Mouse (Mus musculus) natural killer cell, adult 2 months (primary cell): ENCODE data around the gene Cdh8.

ENCODE experiments used
- DNase-seq, 2 experiments: peaks; one replicate each; pipeline ENCODE4 v3.0.0; 2022; ENCODE audit warnings: low spot score in 2 of 2

Cdh8 gene

DNA sequence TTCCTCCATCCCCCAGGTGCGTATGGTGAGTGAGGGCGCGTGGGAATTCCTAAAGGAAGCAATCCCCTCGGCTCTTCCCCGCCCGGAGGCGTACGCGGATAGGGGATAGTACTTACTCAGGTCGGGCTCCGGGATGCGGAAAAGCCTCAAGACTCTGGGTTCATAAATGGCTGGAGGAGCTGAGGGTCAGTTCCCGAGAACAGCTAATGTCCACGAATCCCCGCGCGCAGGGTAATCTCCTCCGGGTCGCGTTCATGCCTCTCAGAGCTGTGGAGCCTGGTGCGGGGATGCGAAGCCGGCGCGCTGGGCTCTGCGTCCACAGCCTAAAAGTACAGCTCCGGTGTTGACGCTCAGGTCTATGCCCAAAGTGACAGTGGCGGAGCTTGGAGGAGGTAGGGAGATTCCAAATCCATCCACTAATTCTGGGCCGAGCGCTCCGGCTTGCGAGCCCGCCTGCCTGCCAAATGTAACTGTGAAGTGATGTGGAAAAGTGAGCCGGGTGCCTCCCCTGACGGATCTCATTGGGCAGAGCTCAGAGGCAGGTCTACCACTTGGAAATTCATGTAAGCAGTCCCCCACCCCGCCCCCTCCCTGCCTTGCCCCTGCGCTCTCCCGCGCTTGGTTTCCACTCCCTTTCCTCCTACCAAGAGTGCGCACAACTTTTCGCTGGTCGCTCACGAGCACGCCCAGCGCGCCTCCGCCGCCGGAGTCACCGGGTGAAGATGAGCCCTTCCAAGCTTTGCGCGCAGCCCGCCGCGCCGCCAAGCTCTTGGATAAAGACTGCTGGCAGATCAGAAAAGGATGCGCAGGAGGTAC, at the start of gene Cdh8:
Gene Cdh8, minus strand, starts transcription at position 506 of the 816 bp plus-strand sequence.
- no peak for DNase-seq

DNA sequence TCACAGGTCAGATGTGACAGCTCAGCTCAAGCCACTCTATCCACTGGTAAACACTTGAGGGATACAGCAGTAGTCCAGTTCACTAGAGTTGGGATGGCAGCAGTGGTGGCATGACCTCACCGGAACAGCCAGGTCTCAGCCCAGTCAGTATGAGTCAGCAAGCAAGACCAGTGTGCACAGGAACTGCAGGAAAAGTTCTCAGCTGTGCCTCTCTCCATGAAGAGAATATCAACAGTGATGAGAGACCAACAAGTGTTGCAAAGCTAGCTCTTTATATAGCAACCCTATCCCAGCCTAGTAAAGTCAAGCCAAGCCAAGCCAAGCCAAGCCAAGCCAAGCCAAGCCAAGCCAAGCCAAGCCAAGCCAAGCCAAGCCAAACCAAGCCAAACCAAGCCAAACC, 30.2 kb upstream of the Cdh8 start:
- DNase-seq, result no peak

DNA sequence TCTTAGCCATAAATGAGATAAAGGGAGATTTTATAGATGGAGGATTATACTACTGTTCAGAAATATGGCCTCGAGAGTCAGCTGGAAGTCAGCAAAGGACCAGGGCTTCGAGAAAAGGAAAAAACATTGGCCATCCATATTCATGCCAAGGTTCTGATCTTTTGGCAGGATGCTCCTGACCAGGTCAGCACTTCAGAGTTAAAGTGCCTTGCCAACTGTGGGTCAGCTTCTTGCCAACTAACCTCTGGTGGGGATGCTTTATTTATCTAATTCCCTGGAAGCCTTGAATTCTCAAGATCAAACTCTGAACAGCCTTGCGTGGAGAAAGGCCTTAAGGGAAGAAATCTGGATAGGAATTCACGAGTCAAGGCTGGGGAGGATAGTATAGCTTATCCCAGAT, 9.6 kb upstream of the Cdh8 start:
- DNase-seq, result no peak

DNA sequence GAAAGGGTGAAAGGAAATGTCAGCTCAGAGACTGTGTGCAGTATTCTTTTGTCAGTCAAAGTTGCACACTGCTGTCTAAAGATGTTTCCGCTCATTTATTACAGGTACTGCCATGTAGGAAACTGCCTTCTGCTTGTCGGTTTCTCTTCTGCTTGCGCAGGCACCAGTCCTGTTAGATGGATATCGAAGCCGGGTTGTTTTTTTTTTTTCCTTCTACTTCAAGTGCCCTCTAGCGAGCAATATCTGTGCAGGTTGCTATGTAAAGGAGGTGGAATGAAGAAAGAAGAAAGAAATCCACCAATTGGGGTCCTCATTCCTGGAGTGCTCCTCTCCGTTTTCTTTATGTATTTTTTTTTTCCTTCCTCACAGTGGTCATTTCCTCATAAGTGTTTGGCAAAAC, 5.2 kb upstream of the Cdh8 start:
- DNase-seq, result no peak

DNA sequence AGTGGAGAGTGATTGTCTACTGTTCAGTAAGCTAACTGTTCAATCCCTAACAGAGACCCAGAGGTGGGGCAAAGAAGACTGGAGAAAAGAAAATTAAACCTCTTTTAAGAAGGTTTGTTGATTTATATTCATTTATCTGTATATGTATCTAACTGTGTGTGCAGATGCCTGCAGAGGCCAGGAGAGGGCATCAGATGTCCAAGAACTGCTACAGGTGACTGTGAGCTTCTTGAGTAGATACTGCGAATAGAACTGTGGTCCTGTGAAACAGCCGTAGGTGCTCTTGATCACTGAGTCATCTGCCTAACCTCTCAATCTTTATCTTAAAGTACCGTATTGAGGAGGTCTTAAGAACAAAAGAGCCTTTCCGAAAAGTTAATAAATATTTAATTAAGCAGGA, 3.5 kb upstream of the Cdh8 start:
- no peak for DNase-seq

DNA sequence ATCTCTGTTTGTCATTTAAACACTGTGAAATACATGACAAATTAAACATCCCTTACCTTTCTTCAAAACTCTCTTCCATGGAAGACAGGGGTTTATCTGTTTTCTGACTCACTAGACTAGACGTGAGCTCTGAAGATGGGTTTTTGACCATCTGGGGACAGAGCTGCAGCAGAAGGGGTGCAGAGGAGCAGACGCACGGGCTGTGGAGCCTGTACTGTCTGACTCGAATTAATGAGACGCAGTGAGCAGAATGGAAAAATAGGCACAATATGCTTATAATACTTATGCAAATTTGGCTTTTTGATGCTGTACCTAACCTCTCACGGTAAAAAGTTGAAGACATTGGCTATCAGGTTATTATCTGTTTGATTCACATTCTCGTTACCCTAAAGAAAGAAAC, 1.2 kb upstream of the Cdh8 start:
- DNase-seq, result no peak

DNA sequence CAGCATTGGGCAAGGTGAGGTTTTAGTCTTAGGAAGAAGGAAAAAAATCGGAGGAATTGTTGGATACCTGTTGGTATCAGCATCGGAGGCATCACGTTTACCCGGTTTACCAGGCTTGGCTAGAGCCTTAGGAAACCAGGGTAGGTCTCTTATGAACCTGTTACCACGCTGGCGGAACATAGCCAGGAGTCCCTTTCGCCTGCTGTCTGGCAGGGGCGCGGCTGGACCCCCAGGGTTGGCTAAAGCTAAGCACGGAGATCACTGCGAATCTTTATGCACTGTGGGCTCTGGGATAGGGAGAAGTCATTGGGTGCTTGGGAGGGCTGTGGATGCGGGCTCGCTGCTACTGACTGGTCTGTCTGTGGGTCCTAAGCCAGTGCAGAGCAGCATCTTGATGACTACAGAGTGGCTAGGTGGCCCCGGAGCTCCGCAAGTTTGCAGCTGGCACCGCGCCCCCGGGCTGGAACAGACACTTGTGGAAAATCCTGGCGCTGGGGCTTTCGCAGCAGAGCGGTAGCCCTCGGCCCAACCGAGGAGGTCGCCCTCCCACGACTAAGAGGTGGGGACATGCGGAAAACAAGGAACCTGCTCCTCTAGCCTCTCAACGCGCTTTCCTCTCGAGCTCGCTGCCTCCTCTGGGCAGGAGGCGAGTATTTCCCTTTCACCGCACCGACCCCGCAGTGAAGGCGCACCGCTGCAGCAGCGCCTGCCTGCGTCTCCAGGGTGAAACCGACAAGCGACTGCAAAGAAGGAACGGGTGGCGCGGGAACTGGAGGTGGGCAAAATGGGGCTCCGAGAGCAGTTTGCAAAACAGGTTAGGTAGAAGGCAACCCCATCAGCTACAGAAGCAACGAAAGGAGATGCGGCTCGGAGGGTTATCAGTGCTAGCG, 950 bp downstream of the Cdh8 start:
- DNase-seq, result no peak

DNA sequence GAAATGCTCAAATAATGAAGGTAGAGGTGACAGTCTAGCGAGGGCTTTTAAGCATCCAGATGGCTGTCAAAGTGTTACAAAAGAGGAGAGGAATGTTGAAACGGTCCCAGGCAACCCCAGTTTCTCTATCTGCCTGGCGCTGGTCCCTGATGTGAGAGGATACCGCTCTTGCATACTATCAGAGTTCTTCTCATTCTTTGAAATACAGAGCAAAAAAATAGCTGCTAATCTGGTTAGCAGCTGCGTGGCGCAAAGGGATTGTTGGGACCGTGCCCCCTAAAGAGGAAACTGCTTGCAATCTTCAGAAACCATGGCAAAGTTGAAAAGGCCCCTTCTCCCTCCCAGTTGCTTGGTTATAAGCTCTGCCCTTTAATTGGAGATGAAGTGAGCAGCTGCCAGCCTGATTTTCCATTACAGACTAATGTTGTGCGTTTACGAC, 1.8 kb downstream of the Cdh8 start:
- DNase-seq, result no peak

DNA sequence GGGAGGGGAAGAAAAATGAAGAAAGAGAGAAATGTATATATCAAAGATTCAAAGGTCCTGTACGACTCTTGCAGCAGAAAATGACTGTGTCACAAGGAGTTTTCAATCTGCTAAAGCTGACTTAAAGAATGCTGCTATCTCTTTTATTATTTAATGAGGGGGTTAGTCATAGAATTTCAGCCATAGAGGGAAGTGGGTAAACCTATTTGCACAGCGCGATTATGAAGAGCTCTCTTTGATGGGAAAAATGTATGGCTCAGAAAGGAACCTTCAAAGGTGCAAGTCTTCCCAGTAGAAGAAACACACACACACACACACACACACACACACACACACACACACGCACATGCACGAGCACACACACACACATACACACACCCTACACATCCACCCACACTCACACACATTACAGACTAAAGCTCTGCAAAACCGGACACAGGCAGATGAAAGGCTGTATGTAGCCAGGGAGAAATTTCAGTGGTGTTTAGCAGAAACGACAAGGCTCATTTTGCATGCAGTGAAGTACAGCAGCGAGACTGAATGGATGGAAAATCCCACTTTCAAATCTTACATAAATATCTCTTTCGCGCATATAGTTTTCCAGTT, 2.3 kb downstream of the Cdh8 start:
- no peak for DNase-seq

DNA sequence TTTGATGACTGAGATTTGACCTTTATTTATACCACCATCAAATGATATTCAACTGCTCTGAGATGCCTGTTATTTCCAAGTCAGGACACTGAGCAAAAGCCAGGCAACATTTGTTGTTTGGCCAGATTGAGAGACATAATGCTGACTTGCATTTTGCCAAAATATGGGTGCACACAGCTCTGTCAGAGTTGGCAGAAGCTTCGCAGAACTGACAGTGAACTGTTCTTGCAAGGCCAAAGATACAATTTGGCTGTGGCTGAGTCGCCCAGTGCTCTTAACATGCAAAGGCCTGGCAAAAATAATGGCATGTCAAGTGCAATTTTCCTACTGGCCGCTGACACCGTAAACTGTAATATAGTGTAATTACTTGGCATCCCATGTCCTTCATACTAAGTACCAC, 22.4 kb downstream of the Cdh8 start:
- no peak for DNase-seq

DNA sequence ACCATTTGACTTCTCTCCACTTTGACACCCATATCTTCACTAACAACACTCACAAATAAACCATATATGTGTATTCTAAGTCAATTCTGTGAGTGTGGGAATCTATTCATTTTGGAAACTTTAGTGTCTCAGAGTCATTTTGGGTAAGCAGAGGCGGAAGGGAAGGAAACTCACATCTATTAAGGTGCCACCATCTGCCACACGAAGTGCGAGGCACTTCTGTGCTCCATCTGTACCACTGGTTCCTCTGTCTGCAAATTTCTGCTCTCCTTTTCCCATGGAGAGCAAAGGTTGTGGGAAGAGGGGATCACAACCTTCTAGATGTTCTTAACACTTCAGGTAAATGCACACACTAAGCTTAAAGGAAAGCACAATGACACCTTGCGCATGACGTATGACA, 46.2 kb downstream of the Cdh8 start:
- no peak for DNase-seq

DNA sequence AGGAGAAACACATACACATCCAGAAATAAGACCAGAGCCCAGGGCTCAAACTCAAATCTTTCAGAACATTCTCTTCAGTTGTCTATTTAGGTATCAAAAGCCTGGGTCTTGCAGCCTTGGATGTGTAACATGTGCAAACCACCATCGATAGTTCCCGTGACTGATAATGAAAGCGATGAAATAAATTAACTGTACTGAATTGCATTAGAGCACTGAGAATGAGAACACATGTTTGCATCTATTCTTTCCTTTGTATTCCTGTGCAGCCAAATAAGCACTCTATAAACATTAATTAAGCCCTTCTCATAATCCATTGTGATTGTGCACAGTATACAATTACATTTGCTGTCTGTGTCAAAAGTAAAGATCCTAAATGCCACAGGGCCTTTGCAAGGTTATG, 47.1 kb downstream of the Cdh8 start:
- DNase-seq, result no peak

DNA sequence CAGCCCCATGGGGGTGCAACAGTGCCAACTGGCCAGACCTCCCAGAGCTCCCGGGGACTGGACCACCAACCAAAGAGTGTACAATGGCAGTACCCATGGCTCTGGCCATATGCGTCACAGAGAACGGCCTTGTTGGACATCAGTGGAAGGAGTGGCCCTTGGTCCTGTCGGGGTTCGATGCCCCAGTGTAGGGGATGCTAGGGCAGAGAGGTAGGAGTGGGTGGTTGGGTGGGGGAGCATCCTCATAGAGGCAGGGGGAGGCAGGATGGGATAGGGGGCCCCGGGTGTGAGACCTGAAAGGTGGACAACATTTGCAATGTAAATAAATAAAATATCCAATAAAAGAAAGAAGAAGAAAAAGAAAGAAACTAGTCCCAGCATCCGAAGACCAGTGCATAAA, 47.8 kb downstream of the Cdh8 start:
- no peak for DNase-seq

DNA sequence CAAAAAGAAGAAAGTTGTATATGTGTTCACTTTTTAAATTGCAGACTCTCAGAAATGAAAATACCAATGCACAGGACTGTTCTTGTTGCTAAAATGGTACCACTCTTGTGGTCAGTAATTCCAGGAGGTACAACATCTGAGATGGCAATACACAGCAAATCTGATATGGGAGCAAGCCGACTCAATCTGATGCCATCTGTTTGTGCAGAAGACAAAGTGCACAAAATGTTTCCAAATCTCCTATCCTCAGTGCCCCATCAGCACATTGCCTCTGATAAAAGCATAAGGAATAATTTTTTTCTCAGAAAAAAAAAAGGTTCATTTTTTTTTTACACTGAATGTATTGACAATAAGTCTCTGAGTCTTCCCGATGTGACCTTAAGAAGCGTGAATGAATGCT, 62.3 kb downstream of the Cdh8 start:
- DNase-seq, result no peak

DNA sequence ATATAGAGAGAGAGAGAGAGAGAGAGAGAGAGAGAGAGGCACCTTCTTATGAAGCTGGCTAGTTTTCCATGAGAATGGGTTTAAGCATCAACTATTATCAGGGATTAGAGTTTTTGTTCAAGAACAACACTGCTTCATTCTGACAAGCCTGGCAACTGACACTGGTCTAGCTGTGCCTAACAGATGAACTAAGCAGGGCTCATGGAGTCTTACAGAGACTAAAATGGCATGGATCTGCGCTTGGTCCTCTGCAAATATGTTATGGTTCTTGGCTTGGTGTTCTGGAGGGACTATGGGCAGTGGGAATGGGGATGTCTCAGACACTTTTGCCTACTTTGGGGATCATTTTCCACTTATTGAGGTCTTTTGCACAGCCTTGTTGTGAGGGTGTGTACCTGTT, 63.0 kb downstream of the Cdh8 start:
- DNase-seq, result no peak

DNA sequence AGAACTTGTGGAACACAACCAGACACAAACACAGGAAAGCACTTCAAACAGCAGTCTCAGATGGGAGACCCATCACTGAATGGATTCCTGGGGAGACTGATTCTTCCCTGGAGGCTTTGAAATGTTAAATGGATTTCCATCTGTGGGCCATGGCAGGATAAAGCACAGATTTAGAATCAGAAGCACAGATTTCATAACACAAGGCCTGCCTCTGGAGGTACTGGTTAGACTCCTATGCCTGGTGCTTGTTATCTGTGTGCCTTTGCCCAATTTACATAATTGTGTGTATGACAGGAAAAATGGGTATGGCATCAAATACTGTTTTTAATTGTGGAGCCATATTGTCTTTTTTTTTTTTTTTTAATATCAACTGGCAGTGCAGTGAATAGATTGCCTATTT, 66.8 kb downstream of the Cdh8 start:
- DNase-seq, result no peak

DNA sequence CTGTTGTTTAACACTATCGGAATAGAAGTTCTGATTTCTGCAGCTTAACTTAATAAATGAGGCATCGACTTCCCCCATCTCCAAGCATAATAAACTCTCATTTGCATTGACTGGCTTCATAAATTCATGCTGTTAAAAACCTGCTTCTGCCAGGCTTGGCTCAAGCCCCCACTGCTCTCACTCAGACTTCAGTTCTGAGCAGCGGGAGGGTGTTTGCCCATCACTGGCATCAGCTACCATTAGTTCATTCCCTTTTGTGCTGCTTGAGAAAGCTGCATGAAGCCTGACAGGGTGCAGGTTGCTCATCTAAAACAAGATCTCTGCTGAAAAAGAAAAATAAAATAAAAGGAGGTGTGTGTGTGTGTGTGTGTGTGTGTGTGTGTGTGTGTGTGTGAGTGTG, 67.7 kb downstream of the Cdh8 start:
- no peak for DNase-seq

DNA sequence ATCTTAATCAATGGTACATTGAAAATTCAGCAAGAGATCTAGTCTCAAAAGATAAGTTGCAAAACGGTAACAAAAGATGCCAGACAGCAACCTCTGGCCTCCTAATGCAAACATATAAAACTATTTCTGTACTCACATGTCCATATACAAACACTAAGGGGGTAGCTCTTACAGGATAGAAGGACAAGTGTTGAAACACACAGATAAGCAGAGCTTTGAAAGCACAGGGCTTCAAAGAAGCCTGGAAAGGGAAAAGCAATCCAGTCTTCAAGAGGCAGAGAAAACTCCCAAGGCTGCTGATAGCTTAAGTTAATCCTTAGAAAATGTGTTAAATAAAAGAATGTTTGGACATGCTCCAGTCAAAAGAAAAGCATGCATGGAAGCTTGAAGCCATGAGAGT, 77.0 kb downstream of the Cdh8 start:
- DNase-seq, result no peak

DNA sequence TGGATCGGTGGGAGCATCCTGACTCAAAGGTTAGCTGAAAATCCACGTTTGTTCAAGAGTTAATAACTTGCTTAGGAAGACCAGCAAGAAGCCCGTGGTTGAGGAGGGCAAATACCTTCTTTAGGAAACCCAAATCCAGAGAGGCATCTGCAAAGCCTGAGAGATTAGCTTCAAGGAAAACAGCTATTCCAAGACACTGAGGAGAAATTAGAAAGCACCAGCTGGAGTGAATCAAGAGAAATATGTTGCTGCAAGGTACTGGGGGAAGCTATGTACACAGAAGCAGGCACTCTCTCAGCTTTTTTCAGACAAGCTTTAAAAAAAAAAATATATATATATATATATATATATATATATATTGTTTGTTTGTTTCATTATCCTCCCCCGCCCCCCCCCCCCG, 88.7 kb downstream of the Cdh8 start:
- no peak for DNase-seq

DNA sequence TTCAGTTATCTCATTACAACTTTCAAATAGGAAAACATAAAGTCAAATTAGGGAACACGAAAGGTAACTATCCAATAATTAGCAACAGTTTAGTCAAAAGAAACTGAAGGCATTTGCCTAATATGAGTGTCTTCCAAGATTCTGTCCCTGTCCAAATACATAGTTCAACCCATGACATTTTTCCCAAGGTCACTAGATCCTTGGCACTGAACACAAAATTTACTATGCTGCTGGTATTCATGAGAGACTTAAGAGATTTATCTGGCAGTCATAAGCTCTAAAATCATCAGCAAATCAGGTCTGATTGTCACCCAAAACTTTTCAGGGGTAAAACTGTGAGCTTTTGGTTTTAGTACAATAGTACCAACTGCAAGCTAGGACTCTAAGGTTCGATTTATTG, 101.7 kb downstream of the Cdh8 start:
- no peak for DNase-seq

DNA sequence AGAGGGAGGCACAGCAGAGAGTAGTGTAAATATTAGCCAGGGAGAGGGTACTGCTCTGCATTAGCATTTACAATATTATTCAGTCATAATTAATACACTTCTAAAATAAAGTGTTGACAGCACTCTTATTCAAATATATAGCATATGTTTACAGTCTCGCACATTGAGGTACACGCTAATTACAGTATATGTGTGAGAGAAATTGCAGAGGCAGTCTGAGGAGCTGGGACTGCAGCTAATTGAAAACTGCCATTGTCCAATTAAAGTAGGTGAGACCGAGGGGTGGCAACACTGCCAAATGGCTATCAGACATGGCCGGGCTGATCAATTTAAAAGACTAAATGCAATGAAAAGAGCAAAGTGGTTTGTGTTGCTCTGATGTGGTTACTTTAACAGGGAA, 112.1 kb downstream of the Cdh8 start:
- no peak for DNase-seq

DNA sequence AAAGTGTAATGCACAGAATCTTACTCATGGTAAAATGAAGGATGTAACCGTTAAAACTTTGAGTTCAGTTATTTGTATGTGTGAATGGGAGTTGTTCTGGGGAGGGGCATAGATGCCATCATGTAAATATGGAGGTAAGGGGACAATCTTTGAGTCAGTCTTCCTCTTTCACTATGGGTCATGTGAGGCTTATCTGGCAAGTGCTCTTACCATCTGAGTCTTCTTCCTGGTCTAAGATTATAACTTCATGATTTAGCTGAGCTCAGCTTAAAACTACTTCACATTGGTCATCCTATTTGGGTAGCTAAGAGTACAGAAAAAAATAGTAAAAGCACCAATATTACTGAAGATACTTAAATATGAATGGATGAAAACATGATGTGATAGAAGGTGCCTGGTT, 126.1 kb downstream of the Cdh8 start:
- DNase-seq, result no peak

DNA sequence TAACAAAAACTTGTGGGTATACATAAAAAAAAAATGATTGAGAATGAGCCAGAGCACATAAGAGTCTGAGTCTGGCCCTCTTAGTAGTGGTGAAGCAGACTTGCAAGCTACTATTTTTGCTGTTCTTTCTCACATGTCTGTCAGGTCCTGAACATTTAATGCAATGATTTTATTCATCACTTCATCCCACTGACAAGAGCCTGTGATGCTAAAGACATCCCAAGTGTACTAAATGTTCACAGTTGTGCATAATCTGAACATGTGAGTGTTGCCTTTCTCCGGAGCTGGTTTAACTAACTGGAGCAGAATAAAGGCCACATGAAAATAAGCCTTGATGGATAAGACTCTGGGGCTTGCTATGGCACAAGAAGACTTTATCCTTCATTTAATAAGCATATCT, 131.2 kb downstream of the Cdh8 start:
- no peak for DNase-seq
